Mouse (Mus musculus) erythroblast, embryonic 14.5 days (primary cell): ENCODE measurements around the gene Smim22. TPM values are rescaled to one million over a fixed set of nuclear protein-coding genes. Genes with fewer than 3 reads are reported as not detected.

Experiments used
- H3K27me3 ChIP-seq: 2 replicates; pipeline ENCODE4 v1.6.1; 2012; ENCODE audit warnings: inconsistent platforms; ENCODE audit not compliant: control insufficient read depth
- H3K36me3 ChIP-seq: 2 replicates; pipeline ENCODE4 v1.6.1; 2012; ENCODE audit warnings: mild to moderate bottlenecking, inconsistent platforms; ENCODE audit not compliant: control insufficient read depth
- H3K4me1 ChIP-seq: 2 replicates; pipeline ENCODE4 v1.6.1; 2012; ENCODE audit warnings: inconsistent platforms; ENCODE audit not compliant: control insufficient read depth
- H3K4me3 ChIP-seq: replicated peaks from 2 replicates; pipeline ENCODE3; 2012; ENCODE audit warnings: moderate library complexity, mild to moderate bottlenecking, inconsistent platforms
- H3K9me3 ChIP-seq: 2 replicates; pipeline ENCODE4 v1.6.1; 2012; ENCODE audit warnings: low read length, inconsistent platforms, mixed read lengths; ENCODE audit not compliant: control insufficient read depth
- GATA1 ChIP-seq: IDR thresholded peaks from 2 replicates; pipeline ENCODE4 v1.6.1; 2012; ENCODE audit warnings: low read length, inconsistent platforms, mixed read lengths
- TAL1 ChIP-seq: IDR thresholded peaks from 3 replicates; pipeline ENCODE4 v1.6.1; 2012; ENCODE audit warnings: low read length, inconsistent platforms, mixed read lengths
- polyA plus RNA-seq: library from polyadenylated mRNA; stranded (reverse); fragments of >175 nt; gene quantifications from 2 replicates; pipeline ENCODE4 v1.2.3, GENCODE M21; 2012

The Smim22 gene
- not detected in 2 replicates for polyA plus RNA-seq

DNA sequence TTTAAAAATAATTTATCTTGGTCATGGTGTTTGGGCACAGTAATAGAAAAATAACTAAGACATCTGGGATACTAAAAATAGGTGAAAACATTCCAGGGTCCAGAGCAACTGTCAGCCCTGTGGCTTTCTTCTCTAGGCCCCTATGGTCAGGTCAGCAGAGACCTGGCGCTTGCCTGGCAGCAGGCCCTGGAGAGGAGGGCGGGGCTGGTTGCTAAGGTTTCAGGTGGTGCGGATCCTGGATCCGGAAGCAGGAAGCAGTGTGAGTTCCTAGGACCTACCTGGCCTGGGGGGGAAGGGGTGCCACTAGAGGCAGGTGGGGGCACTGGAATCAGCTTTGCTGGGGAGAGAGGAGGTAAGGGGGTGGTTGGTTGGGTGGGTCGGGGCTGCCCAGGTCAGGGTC, at the start of gene Smim22:
Gene Smim22 (plus strand): TSS at position 222 of the 400 bp plus-strand sequence.
- no peak within 1 kb of the TSS for H3K4me3 ChIP-seq
- peaks cover 7% of the 10 kb centered on the region; the same call in 1 of the 2 replicates for H3K36me3 ChIP-seq
- H3K9me3 ChIP-seq: no peaks in the 10 kb centered on the region
- peaks cover 15% of the 10 kb centered on the region for H3K4me1 ChIP-seq
- TF ChIP-seq TAL1 (no peak), GATA1 (no peak)
- H3K27me3 ChIP-seq: peaks cover 14% of the 10 kb centered on the region

DNA sequence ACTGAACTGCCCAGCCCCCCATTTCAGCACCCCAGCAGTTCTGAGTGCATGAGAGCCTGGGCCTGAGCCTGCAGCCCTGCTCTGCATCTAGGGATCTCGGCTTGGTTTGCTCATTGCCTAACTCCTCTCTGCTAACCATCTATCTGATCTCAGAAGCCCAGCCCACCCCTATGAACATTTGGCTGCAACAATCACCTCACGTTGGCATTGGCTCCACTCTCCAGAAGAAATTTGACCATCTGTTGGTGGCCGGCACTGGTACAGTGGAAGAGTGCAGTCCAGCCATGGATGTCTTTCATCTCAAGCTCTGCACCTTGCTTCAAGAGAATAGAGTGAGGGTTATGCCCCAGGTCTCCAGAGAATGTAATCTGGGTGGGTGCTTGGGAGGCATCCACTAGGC, 49.6 kb upstream of the Smim22 start:
- H3K36me3 ChIP-seq: peaks cover 64% of the 10 kb centered on the region

DNA sequence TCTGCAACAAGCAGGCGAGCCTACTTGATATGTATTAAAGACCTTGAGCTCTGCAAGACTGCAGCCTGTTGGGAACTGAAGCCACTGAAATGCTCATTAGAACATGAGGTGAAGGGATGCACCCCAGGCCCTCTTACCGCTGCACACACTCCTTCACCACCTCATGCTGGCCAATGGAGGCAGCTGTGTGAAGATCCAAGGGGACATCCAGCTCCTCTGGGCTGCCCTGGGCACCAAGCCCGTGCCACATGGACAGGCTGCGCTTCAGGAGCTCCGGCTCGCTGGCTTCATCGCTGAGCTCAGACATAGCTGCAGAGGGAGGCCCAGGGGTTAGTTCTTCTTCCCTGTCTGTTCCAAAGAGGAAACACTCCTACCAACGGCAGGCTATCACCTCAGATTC, 46.8 kb upstream of the Smim22 start:
- Histone ChIP-seq H3K9me3 (no peaks in the 10 kb centered on the region), H3K27me3 (no peaks in the 10 kb centered on the region), H3K4me3 (no peak overlapping the region), H3K36me3 (peaks cover 39% of the 10 kb centered on the region), H3K4me1 (peaks cover 25% of the 10 kb centered on the region)
- TF ChIP-seq GATA1 (no peak), TAL1 (no peak)

More for the DNA sequence above, 49.6 kb upstream of the Smim22 start:
- Histone ChIP-seq H3K4me3 (no peak overlapping the region), H3K4me1 (peaks cover 12% of the 10 kb centered on the region), H3K27me3 (no peaks in the 10 kb centered on the region), H3K9me3 (no peaks in the 10 kb centered on the region)
- TF ChIP-seq TAL1: no peak

DNA sequence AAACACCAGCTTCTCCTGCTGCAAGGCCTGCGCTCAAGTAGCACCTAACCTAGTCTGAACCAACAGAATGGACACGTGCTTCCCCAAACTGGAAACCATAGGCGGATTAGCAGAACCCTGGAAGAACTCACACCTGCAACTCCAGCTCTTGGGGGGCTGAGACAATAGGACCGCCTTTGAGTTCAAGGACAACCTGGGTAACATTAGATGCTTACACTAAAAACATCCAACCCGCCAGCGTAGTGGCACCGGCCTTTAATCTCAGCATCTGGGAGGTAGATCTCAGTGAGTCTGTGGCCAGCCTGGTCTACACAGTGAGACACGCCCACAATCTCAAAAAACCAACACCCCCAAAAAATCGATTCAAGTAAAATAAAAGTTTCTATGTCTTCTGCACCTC, 43.7 kb upstream of the Smim22 start:
- Histone ChIP-seq H3K27me3 (no peaks in the 10 kb centered on the region), H3K4me3 (peak overlapping the region; percentile 89), H3K4me1 (peaks cover 27% of the 10 kb centered on the region), H3K36me3 (peaks cover 13% of the 10 kb centered on the region), H3K9me3 (no peaks in the 10 kb centered on the region)
- no peak for TF ChIP-seq GATA1

DNA sequence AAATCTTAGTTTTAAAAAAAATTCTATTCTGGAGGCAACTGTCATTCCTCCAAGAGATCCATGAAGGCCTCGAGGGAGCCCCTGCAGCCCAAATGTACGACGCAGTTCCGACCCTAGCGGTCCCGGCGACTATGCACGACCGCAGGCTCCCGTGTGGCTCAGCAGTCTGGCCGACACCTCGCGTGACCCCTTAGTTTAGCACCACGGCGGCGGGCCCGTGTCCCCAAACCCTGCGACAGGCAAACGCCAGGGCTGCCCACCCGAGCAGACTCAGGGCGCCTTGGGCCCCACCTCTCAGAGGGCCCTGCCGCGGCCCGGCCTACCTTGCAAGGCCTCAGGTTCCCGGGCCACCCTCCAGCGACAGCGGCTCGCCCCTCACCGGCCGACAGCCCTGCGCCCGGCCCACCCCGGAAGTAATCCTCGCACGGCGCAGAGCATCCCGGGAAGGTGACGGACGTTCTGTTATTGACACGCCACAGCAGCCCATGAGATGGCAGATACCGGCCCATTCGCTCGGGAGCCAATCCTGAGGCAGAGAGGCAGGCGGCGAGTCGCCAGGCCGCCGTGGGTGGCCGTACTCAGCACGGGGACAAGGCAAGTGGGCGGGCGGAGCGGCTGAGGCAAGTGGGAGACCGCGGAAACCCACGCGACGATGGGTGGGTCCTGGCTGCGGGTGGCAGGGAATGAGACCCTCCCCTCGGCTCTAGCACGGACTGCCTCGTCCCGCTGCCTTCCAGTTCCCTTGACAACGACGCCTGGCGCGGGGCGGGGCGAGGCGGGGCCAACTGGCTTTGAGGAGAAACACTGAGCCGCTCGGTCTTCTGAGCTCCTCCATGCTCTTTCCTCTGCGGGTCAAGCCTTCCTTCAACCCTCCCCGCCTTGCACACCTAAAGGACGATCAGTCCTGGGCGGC, 43.0 kb upstream of the Smim22 start, which contains the start of gene Anks3:
Gene Anks3 (minus strand): TSS at position 409 of the 913 bp plus-strand sequence.
- peaks cover 27% of the 10 kb centered on the region for H3K4me1 ChIP-seq

DNA sequence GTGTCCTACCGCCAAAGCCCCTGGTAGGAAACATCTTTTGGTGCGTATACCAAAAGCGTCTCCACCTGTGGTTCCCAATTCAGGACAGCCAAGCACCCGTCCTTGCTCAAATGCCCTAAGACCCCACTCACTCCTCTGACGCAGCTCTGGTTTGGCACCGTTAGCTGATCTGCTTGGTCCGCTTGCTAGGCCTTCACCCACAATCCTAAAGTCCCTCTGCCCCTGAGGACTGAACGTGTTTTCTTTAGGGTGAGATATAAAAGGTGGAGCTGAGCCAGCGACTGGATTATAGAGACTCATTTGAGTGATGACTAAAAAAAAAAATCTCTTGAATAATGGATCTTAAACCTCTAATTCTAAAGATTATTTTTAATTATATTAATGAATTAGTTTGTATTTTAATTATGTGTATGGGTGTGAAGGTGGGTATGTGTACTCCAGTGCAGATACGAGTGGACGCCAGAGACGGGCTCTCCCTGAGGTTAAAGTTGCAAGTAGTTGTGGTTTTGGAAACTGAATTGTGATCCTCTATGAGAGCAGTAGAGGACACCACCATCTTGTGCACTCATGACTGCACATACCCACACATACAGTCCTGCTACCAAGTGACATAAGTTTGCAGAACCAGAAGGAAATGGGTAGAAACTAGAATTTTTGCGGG, 42.2 kb upstream of the Smim22 start:
- Histone ChIP-seq H3K27me3 (no peaks in the 10 kb centered on the region), H3K36me3 (peaks cover 5% of the 10 kb centered on the region), H3K4me3 (peak overlapping the region; percentile 89), H3K9me3 (no peaks in the 10 kb centered on the region), H3K4me1 (peaks cover 27% of the 10 kb centered on the region)
- TF ChIP-seq GATA1 (no peak), TAL1 (no peak)

More for the DNA sequence above, 43.0 kb upstream of the Smim22 start, which contains the start of gene Anks3:
- Histone ChIP-seq H3K4me3 (peak within 1 kb of the TSS; percentile 89), H3K9me3 (no peaks in the 10 kb centered on the region), H3K27me3 (no peaks in the 10 kb centered on the region), H3K36me3 (peaks cover 12% of the 10 kb centered on the region)
- TF ChIP-seq GATA1 (peak; percentile 56), TAL1 (no peak)

DNA sequence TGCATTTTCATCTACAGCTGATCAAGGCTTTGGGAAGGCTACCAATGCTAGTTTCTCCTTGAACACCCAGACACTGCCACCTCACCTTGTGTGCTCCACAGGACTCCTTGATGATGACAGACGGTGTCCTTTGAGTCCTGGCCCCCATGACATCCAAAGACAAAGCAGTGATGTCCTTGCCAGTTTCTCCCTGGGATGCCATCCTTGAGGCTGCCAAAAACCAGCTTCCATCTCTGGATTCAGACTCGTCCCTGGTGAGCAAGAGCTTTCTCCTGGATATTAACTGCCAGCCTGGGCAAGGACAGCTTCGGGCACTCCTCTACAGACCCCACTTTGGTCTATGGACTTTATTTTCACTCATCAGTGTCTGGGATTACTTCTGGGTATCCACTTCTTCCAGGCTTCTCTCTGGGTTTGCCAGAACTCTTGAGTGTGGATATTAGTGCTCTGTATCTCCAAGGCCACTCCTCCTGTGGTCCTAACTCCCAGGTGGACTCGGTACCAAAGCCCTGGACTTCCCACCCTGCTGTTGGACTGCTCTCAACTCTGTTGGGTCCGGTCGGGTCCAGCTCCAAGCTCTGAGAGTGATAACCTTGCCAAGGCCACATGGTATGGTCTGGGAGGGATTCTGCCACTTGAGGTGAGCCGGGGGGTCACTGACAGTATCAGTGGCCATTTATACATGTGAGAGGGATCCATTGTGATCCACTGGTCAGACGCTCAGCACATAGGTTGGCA, 41.5 kb upstream of the Smim22 start:
- Histone ChIP-seq H3K27me3 (no peaks in the 10 kb centered on the region), H3K9me3 (no peaks in the 10 kb centered on the region), H3K4me3 (peak overlapping the region; percentile 89), H3K4me1 (peaks cover 26% of the 10 kb centered on the region), H3K36me3 (no peaks in the 10 kb centered on the region)
- TF ChIP-seq TAL1 (no peak), GATA1 (no peak)

DNA sequence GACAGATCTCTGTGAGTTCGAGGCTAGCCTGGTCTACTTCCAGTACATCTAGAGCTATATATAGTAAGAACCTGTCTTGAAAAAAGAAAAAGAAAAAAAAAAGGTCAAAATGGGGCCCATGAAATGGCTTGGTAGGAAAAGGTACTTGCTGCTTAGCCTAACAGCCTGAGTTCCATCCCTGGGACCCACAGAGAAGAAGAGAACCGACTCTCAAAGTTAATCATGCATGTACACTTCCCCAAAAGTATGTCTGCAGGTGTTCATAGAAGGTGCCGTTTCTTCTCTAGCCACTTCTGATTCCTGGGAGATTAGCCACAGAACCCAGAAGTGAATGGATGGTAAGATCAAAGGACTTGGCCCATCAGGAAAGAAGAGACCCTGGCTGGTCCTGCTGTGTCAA, 38.7 kb upstream of the Smim22 start:
- peaks cover 13% of the 10 kb centered on the region for H3K4me1 ChIP-seq
- no peaks in the 10 kb centered on the region for H3K27me3 ChIP-seq
- TF ChIP-seq GATA1: no peak
- H3K9me3 ChIP-seq: no peaks in the 10 kb centered on the region
- H3K36me3 ChIP-seq: no peaks in the 10 kb centered on the region
- H3K4me3 ChIP-seq: no peak overlapping the region
